Mouse (Mus musculus) urinary bladder, postnatal 36 days (tissue): ENCODE measurements at regions not wholly inside any gene's neighbourhood (a gene's known extent, or its start where the extent isn't known, plus 50 kb on each side); places are given as distances from the start of the nearest gene placed in this dataset.

Experiments used
- DNase-seq, 2 experiments: peaks; one replicate each; pipeline ENCODE4 v3.0.0; 2022; ENCODE audit warnings: low spot score in 2 of 2, mixed read lengths in 1 of 2

DNA sequence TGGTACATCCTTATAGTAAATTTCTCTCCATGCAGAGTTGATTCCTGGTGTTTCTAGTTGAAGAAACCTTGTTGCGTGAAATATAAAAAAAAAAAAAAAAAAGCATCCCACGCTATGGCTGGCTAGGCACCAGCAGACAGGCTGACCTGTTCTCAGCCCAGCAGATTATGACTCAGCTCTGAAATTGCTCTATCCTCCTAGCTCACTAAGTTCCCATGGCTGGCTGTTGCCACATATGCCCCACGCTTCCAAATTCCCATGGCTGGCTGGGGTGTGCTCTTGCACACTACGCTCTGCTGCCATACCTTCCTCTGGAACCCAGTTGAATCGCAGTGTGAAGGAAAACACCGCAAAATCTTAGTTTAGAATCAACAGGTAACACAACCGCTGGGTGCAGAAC lies 270.1 kb downstream of the Mid1ip1 start:
- DNase-seq: no peak

DNA sequence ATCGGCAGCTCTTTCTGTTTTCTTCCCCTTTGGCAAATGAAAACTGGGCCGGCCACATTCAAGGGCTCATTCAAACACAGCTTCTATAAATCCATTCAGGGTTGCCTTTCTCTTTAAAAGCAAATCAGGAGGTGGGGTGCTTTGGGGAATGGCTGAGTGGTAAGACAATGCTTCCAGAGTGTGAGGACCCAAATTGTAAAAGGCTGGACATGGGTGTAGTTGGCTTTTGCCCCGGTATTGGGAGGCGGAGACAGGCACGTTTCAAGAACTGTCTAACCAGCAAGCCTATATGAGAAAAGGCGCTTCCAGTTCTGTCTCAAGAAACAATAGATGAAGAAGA lies 277.0 kb downstream of the Mid1ip1 start:
- no peak for DNase-seq

DNA sequence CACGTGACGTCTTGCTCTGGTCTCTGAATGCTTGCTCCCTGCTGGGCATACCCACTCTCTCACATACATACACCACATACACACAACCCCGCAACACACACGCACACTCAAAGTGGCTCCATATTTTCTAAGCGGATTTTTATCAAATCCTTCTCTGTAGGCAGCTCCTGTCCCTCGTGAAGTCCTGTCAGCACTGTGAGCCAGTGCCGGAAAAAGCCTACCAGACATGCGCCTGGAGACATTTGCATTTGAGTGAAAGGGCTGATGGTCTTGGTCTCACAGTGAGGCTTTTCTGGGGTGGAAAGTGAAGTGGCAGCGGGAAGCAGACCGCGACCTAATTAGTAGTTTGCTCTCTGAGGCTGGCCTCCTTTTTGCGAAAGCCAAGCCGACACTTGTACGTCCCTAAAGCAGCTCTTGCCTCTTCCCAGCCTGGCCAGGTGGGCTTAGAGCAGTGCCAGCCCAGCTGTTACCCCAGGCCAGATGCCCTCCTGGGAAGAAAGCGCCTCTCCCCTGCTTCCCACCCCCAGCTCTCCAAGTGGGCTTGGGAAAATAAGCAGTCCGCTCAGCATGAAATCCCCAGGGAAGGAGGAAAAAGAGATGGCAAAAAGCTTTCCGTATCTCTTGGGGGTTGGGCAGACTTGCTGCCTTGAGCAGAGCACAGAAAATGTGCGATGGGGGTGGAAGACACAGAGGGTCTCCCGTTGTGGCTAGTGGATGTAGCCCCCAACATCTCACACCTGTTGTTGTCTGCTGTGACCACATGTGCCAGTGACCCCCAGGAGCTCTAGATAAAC lies 277.6 kb downstream of the Mid1ip1 start:
- no peak for DNase-seq

DNA sequence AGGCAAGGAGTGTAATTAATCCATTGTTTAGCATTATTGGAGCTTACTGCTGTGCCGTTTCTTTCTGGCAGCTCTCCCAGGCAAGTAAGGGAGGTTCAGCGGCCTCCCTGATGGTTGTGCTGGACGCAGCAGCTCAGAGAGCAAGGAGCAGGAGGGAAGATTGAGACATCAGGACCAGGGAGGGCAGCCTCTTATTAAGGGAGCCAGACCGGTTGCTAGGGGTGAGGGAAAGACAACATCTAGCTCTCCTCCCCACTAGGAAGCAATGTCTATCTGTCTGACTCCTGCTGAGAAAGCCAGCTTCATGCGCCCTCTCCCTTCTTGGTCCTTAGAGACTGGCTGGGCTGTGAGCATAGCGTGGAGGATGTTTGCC lies 278.2 kb downstream of the Mid1ip1 start:
- no peak for DNase-seq

DNA sequence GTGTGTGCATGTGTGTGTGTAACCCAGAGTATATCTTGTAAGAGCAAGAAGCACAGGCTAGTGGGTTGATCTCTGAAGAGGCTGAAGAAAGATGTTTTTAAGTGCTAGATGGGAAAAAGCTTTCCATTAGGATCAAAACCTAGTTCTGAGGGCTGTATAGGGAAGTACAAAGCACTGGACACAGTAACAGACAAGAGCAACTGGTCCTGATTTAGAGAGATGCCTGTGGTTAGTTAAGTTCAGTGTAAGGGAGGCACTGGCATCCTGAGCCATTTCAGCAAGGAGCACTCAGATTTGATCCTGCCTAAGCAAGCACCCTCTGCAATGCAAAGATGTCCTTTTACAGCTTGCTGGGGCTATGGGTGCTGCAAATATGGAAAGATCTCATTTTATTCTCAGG lies 280.1 kb downstream of the Mid1ip1 start:
- DNase-seq: no peak

DNA sequence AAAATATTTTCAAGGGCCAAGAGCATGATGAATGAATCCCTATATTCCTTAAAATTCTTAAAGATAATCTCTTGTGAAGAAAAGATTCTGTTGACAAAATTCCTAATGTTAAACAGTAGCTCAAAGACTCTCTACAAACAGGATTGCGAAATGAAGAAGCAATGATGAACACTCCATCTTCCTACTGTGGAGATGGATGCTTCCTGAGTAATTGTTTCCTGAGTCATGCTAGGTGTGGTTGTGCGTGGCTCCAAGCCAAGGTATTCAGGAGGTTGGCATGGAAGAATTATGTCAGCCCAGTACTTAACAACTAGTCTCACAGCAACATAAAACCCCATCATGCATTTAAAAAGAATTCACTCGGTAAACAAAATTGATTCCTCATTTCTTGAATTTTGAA lies 286.4 kb downstream of the Mid1ip1 start:
- DNase-seq: no peak

DNA sequence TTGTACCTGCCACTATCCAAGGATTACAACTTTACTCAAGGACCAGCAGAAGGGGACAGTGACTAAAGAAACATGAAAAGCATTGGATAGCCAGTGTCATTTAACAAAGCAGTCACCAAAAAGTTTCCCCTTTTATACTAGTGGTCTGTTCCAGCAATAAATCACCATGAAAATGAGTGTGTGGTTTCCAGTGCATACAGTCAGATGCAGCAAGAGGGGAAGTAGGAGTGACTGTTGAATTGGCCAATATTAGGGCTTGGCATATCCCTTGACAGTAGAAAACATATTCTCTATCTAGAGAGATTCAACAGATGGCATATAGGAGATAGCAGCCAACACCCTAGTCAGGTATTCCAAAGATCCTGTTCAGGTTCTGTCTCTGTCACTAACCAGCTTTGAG lies 259.8 kb upstream of the H2al1a start:
- no peak for DNase-seq

DNA sequence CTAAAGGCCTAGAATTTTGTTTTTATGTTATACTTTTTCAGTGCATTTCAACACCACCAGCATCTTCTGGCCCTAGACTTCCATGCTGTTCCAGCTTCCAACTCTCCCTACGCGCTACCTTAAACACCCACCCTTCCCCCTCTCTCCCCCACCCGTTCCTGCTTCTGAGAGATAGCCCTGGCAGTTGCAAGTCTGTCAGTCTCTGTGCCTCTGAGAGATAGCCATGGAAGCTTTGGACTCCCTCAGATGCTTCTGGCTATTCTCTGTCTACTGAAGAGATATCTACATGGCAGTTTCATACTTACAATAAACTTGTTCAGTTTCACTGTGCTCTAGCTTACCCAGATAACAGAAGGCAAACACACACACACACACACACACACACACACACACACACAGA lies 252.3 kb upstream of the H2al1a start:
- DNase-seq: no peak

DNA sequence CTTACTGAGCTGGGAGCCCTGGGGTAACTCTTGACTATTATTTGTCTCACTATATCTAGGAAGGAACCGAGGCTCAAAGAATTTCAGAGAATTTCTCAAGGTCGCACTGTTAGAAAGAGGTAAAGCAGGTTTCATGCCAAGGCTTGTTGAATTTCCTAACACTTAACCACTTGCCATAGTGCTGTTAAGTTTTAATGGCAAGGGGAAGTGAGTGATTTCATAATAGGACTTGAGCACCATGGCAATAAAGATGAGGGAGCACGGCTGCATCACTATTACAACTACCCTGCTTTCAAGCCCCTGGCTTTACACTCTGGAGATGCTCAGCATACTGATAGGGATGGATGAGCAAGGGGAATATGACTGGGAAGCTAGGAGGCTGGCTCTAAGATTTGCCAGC lies 216.9 kb upstream of the H2al1a start:
- DNase-seq: no peak

DNA sequence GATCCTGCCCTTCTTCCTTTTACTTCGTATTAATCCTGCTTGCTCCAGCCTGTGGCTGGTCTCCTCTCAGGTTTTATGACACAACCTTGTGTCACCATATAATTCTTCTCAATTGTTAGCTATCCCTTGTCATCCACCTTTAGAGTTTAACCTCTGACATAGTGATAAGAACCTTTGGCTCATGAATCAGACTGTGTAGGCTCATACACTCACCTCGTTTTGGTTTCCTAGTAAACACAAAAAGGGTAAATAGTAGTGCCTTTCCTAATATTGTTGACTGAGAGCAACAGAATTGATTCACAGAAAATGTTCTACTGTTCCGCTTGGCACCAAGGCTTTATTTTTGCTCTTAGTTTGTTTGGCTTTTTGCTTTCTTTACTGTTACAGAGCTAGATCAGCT lies 216.2 kb upstream of the H2al1a start:
- no peak for DNase-seq

DNA sequence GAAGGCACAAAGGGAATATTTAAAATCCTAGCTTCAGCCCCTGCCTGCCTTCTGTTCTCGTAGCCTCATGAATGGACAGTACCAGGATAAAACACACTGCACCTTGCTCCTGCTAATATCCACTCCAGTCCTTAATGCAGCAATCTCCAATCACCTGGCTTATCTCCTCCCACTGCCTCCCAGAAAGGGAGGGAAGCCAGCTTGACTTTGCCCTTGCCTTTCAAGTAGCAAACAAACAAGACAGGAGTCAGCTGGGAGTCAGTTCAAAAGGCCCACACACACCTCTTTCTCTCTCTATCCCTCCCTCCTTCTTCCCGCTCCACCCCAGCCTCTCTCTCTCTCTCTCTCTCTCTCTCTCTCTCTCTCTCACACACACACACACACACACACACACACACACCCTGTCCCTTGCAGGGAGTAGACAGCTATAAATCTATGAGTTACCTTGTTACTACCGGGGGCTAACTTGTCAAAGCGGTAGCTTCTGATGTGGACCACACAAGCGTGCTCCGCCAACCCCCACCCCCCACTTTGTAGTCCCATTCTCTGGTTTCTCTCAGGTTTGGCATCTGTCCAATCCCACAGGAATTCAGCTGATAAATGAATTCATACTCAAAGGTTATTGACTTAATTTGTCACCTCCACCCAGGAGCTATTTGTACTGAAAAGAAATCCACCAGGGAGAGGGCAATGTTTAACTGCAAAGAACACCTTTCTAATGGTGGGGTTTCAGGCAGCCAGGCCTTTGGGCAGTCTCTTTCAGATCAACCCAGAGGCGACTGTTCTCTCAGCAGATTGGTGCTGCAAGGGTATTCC lies 212.6 kb upstream of the H2al1a start:
- DNase-seq: no peak

DNA sequence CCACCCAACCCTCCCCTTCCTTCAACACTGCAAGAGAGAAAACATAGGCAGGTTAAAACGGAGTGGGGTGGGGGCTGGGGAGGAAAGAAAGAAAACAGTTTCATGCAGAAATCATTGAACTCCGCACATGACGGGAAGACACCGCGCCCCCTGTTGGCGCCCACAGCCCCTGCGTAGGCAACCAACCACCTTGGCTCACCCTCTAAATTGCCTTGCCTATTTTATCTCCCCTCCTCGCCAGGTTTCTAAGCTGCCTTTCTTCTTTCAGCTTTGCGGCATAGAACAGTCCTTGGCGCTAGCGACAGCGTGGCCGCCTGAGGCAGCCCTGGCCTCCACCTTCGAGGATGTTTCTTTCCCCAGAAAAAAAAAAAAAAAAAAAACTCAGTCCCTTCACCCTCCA lies 211.1 kb upstream of the H2al1a start:
- DNase-seq: no peak

DNA sequence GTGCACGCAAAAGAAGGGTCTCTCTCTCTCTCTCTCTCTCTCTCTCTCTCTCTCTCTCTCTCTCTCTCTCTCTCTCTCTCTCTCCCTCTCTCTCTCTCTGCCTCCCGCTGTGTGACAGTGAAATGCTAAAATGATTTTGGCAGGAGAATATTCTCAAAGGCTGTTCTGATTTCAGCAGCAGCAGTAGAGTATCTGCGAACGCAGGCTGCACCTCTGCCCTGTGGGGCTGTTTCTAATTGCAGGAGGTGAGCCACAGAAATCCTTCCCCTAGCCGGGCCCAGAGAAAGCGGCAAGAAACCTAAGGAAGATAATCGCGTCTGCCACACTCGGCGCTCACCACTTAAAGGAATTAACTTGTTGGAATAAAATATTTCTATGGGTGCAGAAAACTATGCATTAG lies 210.6 kb upstream of the H2al1a start:
- DNase-seq: no peak

DNA sequence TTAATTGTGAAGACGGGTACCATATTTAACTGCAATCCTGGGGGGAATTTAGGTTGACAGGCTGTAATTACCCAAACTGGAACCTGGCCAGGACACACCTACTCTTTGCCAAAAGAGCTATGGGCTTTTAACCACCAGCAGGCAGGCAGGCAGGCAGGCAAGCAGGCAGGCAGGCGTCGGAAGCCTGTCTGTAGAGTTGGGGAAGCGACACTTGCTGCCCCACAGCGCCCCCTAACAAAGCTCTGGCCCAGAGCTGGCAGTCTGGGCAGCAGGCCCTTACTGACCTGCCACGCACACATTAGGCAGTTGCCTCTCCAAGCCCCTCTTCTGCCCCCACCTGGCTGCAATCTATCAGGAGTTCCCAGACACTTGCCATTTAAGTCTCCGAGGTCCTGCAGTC lies 208.6 kb upstream of the H2al1a start:
- no peak for DNase-seq

DNA sequence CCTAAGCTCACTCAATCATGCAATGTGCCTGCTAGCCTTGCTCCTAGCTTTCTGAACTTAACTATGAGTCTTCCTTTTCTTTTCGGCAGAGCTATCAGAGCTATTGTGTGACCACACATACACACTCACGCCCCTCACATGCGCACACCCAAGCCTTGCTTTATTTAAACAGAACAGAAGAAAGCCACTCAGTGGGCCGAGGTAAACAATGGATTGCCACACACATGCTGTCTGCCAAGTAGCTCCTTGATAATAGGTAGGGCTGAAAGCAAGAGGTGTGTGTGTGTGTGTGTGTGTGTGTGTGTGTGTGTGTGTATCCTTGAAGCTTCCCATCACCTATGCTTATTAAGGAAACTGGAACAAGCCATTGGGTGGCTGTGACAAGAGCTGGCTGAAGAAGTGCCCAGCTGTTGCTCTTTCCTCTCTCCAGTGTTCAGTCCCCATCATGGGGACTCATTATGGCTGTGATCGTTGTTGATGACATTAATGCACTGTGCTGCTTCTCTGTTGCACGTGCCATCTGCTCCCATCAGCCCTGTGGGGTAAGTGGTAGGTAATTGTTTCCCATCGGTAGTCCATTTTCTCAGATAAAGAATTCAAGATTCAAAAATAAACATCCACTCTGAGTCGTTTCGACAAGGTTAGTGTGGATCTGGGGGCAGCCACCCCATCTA lies 201.3 kb upstream of the H2al1a start:
- DNase-seq: no peak

DNA sequence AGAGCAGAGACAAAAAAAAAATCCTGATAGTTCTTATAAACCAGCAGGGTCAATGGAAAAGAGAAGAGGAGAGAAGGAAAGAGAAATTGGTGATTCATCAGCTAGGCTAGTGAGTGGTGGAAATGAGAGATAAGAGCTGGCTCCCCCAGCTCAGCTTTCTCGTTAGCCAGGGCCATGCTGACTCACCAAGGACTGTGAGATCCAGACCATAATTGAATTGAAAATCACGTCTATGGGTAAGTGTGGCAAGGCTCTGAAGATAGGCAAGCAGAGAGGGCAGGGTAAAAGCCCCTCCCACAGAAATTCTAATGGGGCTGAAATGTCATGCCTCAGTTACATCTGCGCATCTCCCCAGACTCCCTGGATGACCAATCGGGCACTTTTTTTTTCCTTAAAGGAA lies 200.7 kb upstream of the H2al1a start:
- DNase-seq: no peak

DNA sequence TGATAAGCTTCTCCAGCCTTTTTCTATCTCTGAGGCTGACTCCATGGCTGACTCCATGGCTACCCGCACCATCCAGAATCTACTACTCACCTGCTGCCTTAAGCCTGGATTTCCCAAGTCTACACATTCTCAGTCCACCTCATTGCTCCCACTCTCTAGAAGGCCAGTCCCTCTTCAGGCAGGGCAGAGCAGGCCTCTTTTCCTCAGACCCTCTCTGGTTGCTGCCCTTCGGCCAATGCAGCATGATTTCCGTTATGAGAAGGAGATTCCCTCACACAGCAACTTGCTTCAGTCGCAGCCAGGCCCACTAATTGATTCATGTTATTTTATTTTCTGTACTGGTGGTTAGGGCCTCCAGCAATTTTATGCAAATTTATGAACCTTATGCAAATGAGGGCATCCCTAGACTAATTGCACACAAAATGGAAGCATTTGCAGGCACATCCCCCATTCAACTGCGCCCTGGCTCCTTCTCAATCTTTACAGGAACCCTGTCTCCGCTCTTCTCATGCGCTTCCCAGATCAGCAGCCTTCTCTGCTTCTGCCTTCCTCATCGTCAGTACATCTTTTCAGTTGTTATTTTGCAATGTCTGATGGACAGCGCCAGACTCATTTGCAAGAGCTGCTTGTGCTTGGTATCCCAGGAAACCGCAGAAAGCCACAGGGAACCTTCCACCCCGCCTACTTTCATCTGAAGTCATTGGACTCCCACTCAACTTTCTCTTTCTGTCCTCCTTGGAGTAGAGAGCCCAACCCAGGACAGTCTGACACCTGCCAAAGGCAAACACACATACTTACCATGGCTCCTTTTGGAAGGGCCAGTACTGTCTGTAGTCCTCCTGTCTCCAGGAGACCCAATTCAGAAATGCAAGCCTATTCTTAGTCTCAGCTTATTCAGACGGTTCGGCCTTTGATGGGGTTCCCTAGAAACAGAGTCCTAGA lies 199.6 kb upstream of the H2al1a start:
- DNase-seq: no peak

DNA sequence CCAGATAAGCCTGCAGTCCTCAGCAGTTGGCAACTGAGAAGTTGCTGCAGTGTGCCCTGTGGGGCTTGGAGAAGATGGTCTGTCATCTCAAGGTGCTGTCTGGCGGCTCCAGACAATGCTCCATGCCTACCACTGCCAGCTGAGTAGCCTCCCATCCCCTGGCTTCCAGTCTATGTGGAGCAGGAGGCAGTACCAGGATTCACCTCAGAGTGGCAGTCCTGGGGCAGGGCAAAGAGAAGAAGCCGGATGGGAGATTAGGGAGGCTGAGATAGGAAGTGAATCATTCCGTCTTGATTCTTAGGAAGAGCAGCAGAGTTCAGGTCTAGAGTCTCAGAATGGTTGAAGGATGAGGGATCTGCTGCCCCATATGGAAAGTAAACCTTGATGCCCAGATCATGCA lies 198.1 kb upstream of the H2al1a start:
- no peak for DNase-seq

DNA sequence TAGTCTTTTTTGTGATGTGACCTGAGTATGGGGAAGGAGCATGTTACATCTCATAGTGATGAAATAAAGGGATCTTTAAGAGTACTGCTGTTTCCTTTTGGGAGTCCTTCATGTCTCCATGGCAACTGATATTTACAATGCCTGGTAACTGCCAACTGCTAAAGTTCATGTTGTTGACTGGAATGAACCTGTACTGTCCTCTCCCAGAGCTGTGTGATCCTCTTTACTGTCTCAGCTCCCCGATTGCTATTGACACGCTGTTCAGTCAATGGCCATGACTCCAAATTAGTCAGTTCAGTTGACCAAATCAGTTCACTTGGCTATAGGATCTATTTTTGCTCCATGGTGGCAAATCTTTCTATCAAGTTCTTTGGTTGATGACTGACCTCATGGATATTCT lies 167.8 kb upstream of the H2al1a start:
- DNase-seq: no peak

DNA sequence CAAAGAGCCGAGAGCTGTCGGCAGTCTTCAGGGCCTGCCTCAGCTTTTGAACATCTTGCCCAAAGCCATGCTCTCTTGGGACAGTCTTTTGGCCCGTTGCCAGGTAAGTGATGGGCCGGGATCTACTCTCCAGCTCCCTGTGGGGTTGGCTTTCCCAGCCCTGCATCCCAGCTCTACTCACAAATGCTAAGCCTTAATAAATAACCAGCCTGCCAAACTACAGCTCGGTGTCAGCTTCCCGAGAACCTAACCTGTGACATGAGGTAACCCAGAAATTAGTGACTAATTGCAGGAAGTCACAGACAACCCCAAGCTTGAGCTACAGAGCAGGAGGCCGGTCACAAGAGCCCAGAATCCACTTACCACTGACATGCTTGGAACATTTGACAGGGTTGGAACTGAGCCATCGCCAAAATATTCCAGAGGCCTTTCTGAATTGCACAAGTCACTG lies 159.1 kb upstream of the H2al1a start:
- DNase-seq: peak; percentile 0 to 57

DNA sequence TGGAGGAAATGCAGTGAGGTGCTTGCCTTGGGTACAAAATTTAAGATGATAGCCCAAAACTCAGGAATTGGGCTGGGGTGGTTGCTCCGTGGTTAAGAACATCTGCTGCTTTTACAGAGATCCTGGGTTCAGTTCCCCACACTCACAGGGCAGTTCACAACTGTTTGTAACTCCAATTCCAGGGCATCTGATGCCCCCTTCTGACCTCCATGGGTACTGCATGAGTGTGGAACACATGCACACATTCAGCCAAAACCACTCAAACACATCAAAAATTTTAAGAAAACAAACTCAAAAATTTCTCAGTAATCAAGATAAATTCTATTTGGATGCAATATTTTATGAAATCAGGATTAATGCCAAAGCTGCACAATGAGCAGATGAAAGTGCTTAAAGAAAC lies 157.8 kb upstream of the H2al1a start:
- DNase-seq: no peak

DNA sequence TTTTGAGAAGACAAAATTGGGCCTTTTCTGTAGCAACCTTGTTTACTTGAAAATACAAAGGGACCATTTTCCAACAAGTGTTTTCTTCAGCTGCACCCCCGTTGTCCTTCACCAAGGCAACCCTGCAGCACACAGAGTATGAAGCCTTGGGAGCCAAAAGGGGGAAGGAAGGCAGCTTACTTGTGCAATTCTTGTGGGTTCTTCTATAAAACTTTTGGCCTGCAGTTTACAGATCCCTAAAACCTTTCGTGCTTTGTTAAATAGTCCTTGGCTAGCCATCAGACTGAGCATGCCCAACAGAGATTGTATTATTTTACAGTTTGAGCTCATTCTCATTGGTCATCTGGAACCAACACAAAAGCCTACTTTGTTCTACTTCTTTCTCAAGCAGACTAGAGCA lies 140.6 kb upstream of the H2al1a start:
- DNase-seq: no peak
